Mouse (Mus musculus) adrenal gland, adult (tissue): ENCODE measurements around the gene Ankrd54.
A peak's percentile ranks its signal among the peaks of the same experiment; 100 is the strongest.

Experiments used
- DNase-seq, 2 experiments: peaks; one replicate each; pipeline ENCODE4 v3.0.0; 2022 to 2023; ENCODE audit warnings: low spot score in 1 of 2; ENCODE audit not compliant: inconsistent age in 2 of 2

Ankrd54 gene

GRCm38 (mm10) chr15:79062376-79063159 is at the start of gene Ankrd54:
Gene Ankrd54, minus strand, starts transcription at chr15:79062893.
- peak; percentile 98 to 99 for DNase-seq

- peak; percentile 58 to 83 for DNase-seq
These were observed 49.1 kb upstream of the Ankrd54 start for GRCm38 (mm10) chr15:79111774-79112173.

GRCm38 (mm10) chr15:79110528-79110927 is 47.8 kb upstream of the Ankrd54 start:
- peak; percentile 17 to 57 for DNase-seq

GRCm38 (mm10) chr15:79110031-79110430 is 47.3 kb upstream of the Ankrd54 start:
- DNase-seq, result no peak

- no peak for DNase-seq
These were observed 46.7 kb upstream of the Ankrd54 start for GRCm38 (mm10) chr15:79109321-79109934.

- peak; percentile 91 to 94 for DNase-seq
These were observed 46.0 kb upstream of the Ankrd54 start, which contains the start of gene Micall1 for GRCm38 (mm10) chr15:79108421-79109320. Gene Micall1, plus strand, starts transcription at chr15:79108898.

GRCm38 (mm10) chr15:79107966-79108365 is 45.3 kb upstream of the Ankrd54 start:
- DNase-seq, result peak in 1 of 2 experiments; percentile 60

GRCm38 (mm10) chr15:79105804-79106203 is 43.1 kb upstream of the Ankrd54 start:
- no peak for DNase-seq

- DNase-seq, result no peak
These were observed 40.6 kb upstream of the Ankrd54 start for GRCm38 (mm10) chr15:79103264-79103663.

GRCm38 (mm10) chr15:79101531-79101930 is 38.8 kb upstream of the Ankrd54 start:
- no peak for DNase-seq

GRCm38 (mm10) chr15:79100391-79100790 is 37.7 kb upstream of the Ankrd54 start:
- no peak for DNase-seq

GRCm38 (mm10) chr15:79099456-79099855 is 36.8 kb upstream of the Ankrd54 start:
- DNase-seq, result peak in 1 of 2 experiments; percentile 61

- peak in 1 of 2 experiments; percentile 72 for DNase-seq
These were observed 36.2 kb upstream of the Ankrd54 start for GRCm38 (mm10) chr15:79098868-79099267.

- peak in 1 of 2 experiments; percentile 56 for DNase-seq
These were observed 35.5 kb upstream of the Ankrd54 start for GRCm38 (mm10) chr15:79098220-79098619.

GRCm38 (mm10) chr15:79097611-79098025 is 34.9 kb upstream of the Ankrd54 start:
- peak; percentile 78 to 88 for DNase-seq

- DNase-seq, result peak in 1 of 2 experiments; percentile 55
These were observed 34.4 kb upstream of the Ankrd54 start for GRCm38 (mm10) chr15:79097135-79097534.

GRCm38 (mm10) chr15:79096556-79096955 is 33.9 kb upstream of the Ankrd54 start:
- DNase-seq, result peak; percentile 56 to 78

GRCm38 (mm10) chr15:79095483-79095882 is 32.8 kb upstream of the Ankrd54 start:
- DNase-seq, result no peak

- DNase-seq, result peak; percentile 49 to 83
These were observed 30.6 kb upstream of the Ankrd54 start for GRCm38 (mm10) chr15:79093083-79093839.

GRCm38 (mm10) chr15:79092284-79092683 is 29.6 kb upstream of the Ankrd54 start:
- DNase-seq, result no peak
